Mouse (Mus musculus) thymus, adult 2 months (tissue): ENCODE measurements at regions not wholly inside any gene's neighbourhood (a gene's known extent, or its start where the extent isn't known, plus 50 kb on each side); places are given as distances from the start of the nearest gene placed in this dataset.

ENCODE experiments used
- DNase-seq: peaks from one replicate; pipeline ENCODE4 v3.0.0; 2021
- H3K27ac ChIP-seq: fragments of 200-500 bp; 2 replicates; pipeline ENCODE4 v1.5.1; 2012; ENCODE audit warnings: low read length, control low read depth; ENCODE audit not compliant: control insufficient read depth, insufficient read depth
- H3K27me3 ChIP-seq: fragments of 200-500 bp; 2 replicates; pipeline ENCODE4 v1.6.1; 2012; ENCODE audit warnings: mild to moderate bottlenecking, low read length, moderate library complexity, mixed read lengths; ENCODE audit not compliant: control insufficient read depth, insufficient read depth
- H3K36me3 ChIP-seq: fragments of 200-500 bp; 2 replicates; pipeline ENCODE4 v1.6.1; 2012; ENCODE audit warnings: mild to moderate bottlenecking, low read length, moderate library complexity; ENCODE audit not compliant: control insufficient read depth, insufficient read depth
- H3K4me1 ChIP-seq: fragments of 200-500 bp; replicated peaks from 2 replicates; pipeline ENCODE4 v1.6.1; 2012; ENCODE audit warnings: low read length; ENCODE audit not compliant: control insufficient read depth, insufficient read depth
- H3K4me3 ChIP-seq: fragments of 200-500 bp; 2 replicates; pipeline ENCODE4 v1.5.1; 2012; ENCODE audit warnings: mild to moderate bottlenecking, low read length, control low read depth, moderate library complexity; ENCODE audit not compliant: control insufficient read depth, insufficient read depth
- CTCF ChIP-seq: fragments of 200-500 bp; IDR thresholded peaks from 2 replicates; pipeline ENCODE4 v1.5.1; 2012; ENCODE audit warnings: mild to moderate bottlenecking, control low read depth, low read length, moderate library complexity, borderline replicate concordance; ENCODE audit not compliant: control insufficient read depth, poor library complexity, insufficient read depth; ENCODE audit errors: extremely low read depth
- POLR2A ChIP-seq: fragments of 200-500 bp; IDR thresholded peaks from 2 replicates; pipeline ENCODE4 v1.6.1; 2012; ENCODE audit warnings: mild to moderate bottlenecking, low read length, control low read depth, moderate library complexity; ENCODE audit not compliant: control insufficient read depth, poor library complexity, insufficient read depth; ENCODE audit errors: extremely low read depth
- WGBS: fragments of 180-500 bp; shearing (Covaris S2); methylation state at CpG from one replicate; pipeline ENCODE4 v1.1.7; 2018; 5-methylcytosine and 5-hydroxymethylcytosine counted together

DNA sequence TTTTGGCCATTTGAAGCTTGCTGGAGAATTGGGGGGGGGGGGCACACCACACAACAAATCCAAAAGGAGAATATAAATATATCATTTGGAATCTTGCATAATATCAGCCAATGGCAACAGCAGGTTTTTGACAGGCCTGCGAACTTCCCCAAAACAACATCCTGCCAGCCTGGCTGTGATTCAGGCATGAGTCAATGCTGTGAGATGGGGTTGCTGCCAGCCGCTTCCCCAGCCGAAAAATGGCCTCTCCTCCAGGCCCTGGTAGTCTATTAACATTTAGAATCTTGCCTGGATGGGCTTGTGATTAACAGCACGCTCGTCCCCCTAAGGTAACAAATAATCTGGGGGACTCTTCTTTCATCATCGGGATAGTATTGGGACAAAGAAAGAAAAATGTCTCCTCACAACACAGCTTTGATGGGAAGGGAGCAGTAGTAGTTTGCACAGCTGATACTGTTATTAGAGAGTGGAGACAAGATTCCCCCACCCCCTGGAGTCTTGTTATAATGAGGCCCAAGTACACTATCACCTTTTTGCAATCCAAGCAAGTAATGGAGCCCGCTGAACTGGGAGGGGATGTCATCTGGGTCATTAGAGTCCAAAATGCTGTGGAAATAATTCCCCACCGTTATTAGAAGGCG is 188.2 kb upstream of the Cnr1 start:
- H3K27me3 ChIP-seq = no peaks in the 10 kb centered on the region
- H3K4me1 ChIP-seq = no peaks in the 10 kb centered on the region
- TF ChIP-seq POLR2A (no peak), CTCF (no peak)
- H3K36me3 ChIP-seq = no peaks in the 10 kb centered on the region
- 82% methylated on average over 9 of the region's 9 CpGs for WGBS
- DNase-seq = no peak
- H3K27ac ChIP-seq = no peak overlapping the region
- no peak overlapping the region for H3K4me3 ChIP-seq

DNA sequence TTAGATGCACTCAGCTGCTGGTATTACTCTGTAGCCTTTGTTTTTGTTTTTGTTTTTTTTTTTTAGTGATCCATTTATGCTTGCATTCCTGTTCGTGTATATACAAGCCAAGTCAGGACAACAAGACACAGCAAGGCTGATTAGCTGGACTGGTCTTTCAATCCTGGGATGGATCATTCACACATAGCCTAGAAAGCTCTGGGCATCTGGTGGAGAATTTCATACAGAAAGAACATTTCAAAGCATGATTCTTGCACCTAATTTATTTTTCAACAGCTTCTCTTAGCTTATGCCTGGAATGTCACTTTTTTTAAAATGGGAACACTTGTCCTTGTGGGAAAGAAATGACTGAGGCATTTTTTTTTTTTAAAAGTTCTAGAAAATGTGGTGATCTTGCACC is 187.1 kb upstream of the Cnr1 start:
- Histone ChIP-seq H3K27ac (no peak overlapping the region), H3K36me3 (no peaks in the 10 kb centered on the region), H3K4me1 (no peaks in the 10 kb centered on the region), H3K27me3 (no peaks in the 10 kb centered on the region), H3K4me3 (no peak overlapping the region)
- no peak for TF ChIP-seq CTCF
- TF ChIP-seq POLR2A = no peak
- DNase-seq = no peak
- 88% methylated on average over 1 of the region's 1 CpGs for WGBS

DNA sequence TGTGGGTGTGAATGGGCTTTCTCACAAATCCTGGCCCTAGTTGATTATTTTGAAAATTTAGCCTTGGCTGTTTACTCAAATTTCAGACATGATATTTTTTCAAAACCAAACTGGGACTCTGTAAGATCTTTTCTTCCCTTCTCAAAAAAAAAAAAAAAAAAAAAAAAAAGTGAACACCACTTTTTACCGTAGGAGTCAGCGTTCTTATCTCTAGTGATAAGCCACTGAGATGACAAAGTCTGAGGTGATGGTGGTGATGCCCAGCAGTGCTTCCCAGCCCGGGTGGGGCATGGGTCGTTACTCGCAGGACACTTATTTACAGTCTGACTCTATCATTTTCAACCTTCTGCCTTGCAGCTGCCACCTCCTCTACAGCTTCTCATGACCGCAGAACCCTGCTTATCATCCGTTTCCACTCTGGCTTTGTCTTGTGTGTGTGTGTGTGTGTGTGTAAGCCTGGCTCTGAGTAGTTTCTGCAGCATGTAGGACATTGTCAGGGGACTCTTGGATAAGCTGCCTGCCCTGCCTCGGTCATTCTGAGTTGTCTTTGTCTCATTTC is 186.5 kb upstream of the Cnr1 start:
- Histone ChIP-seq H3K4me1 (no peaks in the 10 kb centered on the region), H3K27me3 (no peaks in the 10 kb centered on the region), H3K36me3 (no peaks in the 10 kb centered on the region), H3K4me3 (no peak overlapping the region), H3K27ac (no peak overlapping the region)
- DNase-seq = no peak
- TF ChIP-seq POLR2A (no peak), CTCF (no peak)
- WGBS = 71% methylated on average over 8 of the region's 8 CpGs

DNA sequence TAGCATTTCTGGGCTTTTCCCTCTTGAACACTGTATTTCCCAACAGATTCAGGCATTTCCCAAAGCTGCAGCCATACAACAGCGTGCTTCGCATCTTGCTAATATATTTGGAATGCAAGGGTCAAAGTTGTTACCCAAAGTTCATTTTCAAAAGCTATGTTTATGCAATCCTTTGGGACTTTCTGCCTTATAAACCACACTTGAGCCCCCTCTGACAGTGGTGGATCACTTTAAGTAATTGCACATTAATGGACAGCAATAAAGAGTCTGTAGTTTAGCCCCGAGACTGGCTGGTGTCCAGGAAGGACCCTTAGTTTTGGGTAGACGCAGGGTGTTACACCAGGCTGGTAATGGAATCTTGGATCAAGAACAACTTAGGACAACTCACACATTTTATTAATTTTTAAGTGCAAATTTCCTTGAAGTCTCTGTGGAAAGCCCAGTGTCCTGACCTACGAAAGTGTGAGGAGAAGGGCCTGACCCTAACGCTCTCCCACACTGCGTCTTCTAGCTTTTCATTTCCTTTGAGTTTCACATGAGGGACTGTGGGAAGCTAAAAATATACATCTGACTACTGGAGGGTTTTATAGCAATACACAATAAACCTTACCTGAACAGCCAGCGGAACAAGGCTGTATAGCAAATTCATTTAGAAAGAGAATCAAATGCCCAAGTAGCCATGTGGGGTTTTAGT is 185.0 kb upstream of the Cnr1 start:
- Histone ChIP-seq H3K4me1 (no peaks in the 10 kb centered on the region), H3K27me3 (no peaks in the 10 kb centered on the region), H3K27ac (no peak overlapping the region), H3K36me3 (no peaks in the 10 kb centered on the region), H3K4me3 (no peak overlapping the region)
- 94% methylated on average over 8 of the region's 8 CpGs for WGBS
- no peak for DNase-seq
- TF ChIP-seq POLR2A (no peak), CTCF (no peak)

DNA sequence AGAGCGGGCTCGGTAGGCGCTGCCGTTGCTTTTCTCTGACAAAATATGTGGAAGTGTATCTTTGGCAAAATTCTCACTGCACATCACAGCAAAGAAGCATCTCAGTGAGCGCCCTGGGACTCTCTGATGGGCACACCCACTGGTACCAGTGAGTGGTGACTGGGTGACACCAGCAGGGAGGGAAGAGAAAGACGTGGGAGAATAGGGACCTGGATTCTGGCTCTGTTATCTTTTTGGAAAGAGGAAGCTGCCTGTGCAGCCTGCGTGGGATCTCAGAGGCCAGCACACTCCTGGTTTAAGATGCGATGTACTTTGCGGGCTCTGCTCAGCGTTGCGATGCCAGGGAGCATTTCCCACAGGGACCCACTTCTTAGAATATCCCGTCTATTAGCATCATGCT is 183.4 kb upstream of the Cnr1 start:
- Histone ChIP-seq H3K27ac (no peak overlapping the region), H3K27me3 (no peaks in the 10 kb centered on the region), H3K36me3 (no peaks in the 10 kb centered on the region), H3K4me3 (no peak overlapping the region), H3K4me1 (no peaks in the 10 kb centered on the region)
- no peak for DNase-seq
- TF ChIP-seq POLR2A = no peak
- TF ChIP-seq CTCF = no peak
- WGBS = 90% methylated on average over 12 of the region's 12 CpGs

DNA sequence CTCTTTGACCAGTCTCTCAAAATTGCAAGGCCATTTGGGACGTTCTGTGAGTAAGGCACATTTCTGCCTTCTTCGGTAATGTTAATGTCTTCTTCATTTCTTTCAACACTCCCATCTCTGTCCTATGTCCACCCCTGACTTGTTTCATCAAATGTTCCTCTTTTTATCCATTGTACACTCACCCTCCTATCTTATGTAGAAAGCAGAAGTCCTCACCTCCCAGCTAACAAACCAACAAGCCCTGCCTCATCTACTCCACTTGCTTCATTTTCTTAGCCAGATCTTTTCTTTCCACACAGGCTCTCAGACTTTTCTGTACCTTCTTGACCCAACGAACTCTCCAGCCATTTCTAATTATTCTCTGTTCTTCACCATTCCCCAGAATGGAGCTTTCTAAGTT is 179.2 kb upstream of the Cnr1 start:
- Histone ChIP-seq H3K27ac (no peak overlapping the region), H3K27me3 (no peaks in the 10 kb centered on the region), H3K36me3 (no peaks in the 10 kb centered on the region), H3K4me1 (no peaks in the 10 kb centered on the region), H3K4me3 (no peak overlapping the region)
- no peak for DNase-seq
- no peak for TF ChIP-seq CTCF
- no peak for TF ChIP-seq POLR2A
- 80% methylated on average over 3 of the region's 3 CpGs for WGBS

DNA sequence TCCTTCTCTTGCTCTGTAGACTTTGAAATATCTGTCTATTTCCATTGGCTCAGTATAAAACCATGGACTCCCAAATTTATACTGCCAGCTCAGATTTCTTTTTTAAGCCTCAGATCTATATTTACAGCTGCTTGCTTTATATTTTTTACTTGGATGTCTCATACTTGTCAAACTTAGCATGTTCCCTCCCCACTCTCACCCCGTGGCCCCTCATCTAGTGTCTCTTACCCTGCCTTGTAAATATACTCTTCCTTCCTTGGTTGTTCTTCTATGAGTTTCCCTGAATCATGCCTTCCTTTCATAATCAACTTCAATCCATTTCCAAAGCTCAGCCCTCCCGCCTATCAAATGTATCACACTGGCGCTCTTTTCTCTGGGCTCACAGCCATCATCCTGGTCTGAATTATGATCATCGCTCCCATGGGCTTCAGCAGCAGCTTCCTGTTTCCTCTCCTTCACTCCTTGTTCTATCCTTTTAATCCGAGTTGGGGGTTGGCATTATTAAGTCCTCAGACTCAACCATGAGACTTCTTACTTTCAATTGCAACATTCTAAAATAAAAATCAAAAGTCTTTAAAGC is 177.0 kb upstream of the Cnr1 start:
- H3K4me1 ChIP-seq = no peaks in the 10 kb centered on the region
- no peak for TF ChIP-seq CTCF
- no peak for TF ChIP-seq POLR2A
- DNase-seq = no peak
- no peaks in the 10 kb centered on the region for H3K36me3 ChIP-seq
- no peak overlapping the region for H3K4me3 ChIP-seq
- WGBS = 97% methylated on average over 5 of the region's 5 CpGs
- no peaks in the 10 kb centered on the region for H3K27me3 ChIP-seq
- no peak overlapping the region for H3K27ac ChIP-seq
